Mouse (Mus musculus): ENCODE measurements around the gene Btbd9.
"Not testable (repeated sequence)": the region's sequence is repeated elsewhere in the genome, so short reads cannot be mapped to it uniquely, and the experiment has no call there.

The Btbd9 gene

GRCm38 (mm10) chr17:30512531-30512930 lies 63.8 kb downstream of the Btbd9 start:
- no peak for DNase-seq (ENCODE audit: low spot score in 2 of 2)

DNA sequence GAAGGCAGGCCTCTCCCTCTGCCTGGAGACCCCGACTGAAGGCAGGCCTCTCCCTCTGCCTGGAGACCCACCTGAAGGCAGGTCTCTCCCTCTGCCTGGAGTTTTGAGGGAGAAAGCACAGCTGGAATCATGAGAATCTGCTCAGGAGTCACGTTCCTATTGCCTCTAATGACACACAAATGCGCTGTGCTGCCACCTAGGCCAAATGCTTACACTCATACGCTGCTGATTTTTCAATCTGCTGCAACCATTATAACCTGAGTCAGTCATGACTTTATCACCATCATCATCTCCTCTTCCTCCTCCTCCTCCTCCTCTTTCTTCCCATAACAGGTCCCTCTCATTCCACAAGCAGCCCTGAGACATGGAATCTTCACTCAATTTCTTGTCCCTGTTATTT lies 64.3 kb downstream of the Btbd9 start:
- DNase-seq (ENCODE audit: low spot score in 2 of 2), result no peak

GRCm38 (mm10) chr17:30511399-30511798 lies 64.9 kb downstream of the Btbd9 start:
- DNase-seq (ENCODE audit: low spot score in 2 of 2), result no peak

DNA sequence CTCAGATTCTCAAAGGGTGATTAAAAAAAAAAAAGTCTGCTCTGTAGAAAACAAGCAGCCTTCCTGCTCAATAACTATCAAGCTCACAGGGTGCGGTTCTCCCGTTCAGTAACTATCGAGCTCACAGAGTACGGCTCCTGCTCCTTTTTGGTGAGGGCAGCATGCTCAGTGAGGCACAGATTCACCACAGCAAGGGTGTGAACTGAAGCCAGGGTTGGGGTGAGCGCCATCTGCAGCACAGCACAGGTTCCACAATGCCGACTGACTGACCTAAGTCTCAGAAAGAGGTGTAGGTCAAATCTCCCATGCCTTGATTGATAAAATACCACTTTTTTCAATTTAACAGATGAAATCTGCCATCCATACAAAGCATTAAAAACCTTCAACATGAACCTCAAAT lies 66.1 kb downstream of the Btbd9 start:
- no peak for DNase-seq (ENCODE audit: low spot score in 2 of 2)

DNA sequence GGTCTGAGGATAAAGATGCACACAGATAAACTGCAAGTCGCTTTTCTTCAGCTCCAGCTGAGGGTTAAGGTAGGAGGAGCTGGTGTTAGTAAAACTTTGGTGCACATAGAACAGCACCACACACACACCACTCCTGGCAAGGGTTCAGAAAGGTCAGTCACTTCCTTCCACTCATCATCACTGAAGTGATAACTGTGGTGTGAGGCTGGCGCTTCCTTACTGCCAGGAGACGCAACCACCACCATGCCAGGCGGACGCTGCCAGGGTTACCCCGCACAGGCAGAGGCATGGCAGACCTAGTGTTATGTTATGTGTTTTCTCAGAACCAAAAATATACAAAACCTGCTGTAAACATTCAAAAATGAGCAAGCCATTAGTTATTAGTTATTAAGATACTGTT lies 66.6 kb downstream of the Btbd9 start:
- DNase-seq (ENCODE audit: low spot score in 2 of 2), result no peak

DNA sequence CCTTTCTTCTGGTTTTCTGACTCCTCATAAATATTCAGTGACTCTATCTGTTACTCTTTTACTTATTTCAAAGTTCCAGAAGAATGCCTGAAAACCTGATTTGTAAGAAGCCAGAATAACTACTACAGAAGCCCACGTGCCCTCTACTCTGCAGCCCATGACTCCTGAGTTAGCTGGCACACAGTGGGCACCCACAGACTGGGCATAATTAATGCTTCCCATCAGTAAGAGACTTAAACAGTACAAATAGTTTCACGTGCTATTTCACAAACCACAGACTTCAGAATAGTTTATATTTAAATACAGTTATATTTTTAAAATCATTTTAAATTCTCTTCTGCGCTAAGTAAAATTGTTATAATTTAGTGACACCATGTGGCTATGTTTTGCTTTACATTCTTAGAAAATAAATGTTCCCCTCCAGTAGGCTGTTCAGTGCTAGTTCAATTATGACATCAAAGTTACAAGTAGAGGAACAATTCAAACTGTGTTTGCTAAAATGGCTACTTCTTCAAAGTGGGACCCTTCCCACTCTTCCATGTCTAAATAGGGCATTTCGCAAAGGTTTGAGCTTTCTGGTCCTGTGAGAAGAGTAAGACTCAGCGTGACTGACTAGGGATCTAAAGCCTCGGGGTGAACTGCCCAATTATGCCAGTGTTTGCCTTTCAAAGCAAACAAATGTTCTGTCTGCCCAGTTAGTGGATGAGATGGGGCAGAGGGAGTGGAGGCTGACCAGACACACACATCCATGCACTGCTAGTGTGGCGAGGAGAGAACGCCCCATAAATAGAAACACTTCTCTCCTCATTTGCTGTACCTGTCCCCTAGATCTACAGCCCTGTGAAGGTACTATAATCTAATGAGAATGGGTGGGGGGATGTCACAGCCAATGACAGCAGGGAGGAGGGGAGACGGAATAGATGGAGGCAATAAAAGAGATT lies 68.4 kb downstream of the Btbd9 start:
- DNase-seq (ENCODE audit: low spot score in 2 of 2), result no peak

- DNase-seq (ENCODE audit: low spot score in 2 of 2), result no peak
These were observed 69.4 kb downstream of the Btbd9 start for GRCm38 (mm10) chr17:30506916-30507315.

DNA sequence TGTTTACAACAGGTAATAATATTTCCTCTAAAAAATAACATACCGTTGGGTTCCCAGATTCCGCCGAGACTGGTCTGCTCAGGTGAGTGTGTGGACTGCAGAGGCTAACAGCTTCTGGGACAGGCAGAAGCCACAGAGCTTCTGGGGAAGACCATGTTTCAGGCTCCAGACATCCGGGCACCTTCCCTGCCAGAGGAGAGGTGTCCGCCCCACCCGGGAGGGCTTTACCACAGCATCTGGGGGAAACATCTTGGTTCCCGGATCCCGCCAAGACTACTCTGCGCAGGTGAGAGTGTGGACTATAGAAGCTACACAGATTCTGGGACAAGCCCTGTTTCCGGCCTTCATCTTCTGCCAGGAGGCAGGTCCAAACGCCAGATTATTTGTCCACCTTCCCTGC lies 76.7 kb downstream of the Btbd9 start:
- not testable (repeated sequence) for DNase-seq (ENCODE audit: low spot score in 2 of 2)

GRCm38 (mm10) chr17:30498779-30499178 lies 77.5 kb downstream of the Btbd9 start:
- DNase-seq (ENCODE audit: low spot score in 2 of 2), result no peak

GRCm38 (mm10) chr17:30498376-30498719 lies 77.9 kb downstream of the Btbd9 start:
- no peak for DNase-seq (ENCODE audit: low spot score in 2 of 2)

- DNase-seq (ENCODE audit: low spot score in 2 of 2), result peak; percentile 80 to 85
These were observed 78.5 kb downstream of the Btbd9 start for GRCm38 (mm10) chr17:30497525-30498375.

DNA sequence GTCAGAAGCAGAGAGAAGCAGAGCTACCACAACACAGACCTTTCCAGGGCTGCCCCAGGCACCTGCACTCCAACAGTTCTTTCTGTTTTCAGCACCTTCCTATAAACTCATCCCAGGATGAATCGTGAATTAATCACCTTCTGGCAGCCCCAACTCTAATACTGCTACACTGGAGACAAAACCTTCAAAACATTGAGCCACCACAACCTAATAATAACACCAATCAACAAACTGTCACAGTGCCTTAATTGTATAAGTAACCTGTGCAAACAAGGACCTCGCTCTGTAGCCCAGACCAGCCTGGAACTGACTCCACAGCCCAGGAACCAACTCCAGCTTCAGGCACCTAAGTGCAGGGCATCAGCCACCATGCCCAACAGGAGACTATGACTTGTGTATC lies 80.7 kb downstream of the Btbd9 start:
- no peak for DNase-seq (ENCODE audit: low spot score in 2 of 2)

- DNase-seq (ENCODE audit: low spot score in 2 of 2), result no peak
These were observed 81.1 kb downstream of the Btbd9 start for GRCm38 (mm10) chr17:30495154-30495553.

DNA sequence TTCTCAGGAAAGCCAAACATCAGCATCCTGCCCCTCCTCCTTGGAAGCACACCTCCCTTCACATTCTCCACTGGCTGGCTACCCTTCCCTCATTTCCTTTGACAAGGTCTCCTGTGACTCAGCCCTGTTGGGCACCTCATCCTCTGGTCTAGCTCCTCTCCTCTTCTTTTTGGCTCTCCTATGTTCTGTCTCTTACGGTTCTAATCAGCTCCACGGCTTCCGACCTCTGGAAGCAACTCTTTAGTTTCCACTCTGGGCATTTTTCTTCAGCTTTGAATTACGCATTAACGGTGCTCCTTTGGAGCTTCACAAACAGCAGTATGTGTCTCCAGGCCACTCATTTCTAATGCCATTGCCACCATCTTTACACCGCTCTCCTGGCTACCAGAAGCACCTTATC lies 82.8 kb downstream of the Btbd9 start:
- DNase-seq (ENCODE audit: low spot score in 2 of 2), result no peak

GRCm38 (mm10) chr17:30492191-30492590 lies 84.1 kb downstream of the Btbd9 start:
- DNase-seq (ENCODE audit: low spot score in 2 of 2), result no peak

GRCm38 (mm10) chr17:30491601-30492000 lies 84.7 kb downstream of the Btbd9 start:
- DNase-seq (ENCODE audit: low spot score in 2 of 2), result no peak

DNA sequence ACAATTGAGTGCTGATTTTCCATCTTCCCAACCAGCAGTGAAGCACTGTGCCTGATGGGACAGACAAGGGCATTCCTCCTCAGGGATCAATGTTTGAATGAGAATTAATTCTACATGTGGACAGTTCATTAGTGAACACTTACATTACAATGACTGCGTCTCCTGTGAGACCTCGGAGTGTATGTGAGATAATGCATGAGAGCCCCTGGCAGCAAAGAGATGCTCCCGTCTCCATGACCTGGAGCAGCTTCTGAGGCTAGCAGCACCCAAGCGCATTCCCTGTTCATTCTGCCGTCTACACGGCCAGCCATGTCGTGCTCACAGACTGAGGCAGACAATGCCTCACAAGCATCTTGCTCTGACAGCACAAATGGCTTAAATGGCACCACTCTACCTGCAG lies 85.7 kb downstream of the Btbd9 start:
- no peak for DNase-seq (ENCODE audit: low spot score in 2 of 2)

DNA sequence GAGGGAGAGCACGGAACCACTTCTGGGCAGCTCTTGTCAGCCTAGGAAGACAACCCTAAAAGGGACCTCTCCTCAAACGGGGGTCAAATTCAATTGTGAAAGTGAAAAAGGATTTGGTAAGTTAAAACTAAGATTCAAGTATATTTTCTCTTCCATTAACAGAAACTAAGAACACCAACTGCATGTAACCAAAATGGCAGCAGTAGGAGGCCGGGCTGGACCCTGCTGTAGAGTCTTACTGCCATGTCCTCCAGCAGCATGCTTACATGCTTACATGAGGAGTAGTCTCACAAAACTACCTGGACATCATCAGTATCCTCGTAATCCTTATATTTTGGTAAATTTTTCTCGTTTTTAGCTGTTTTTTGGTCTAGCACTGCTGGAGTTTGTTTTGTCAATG lies 86.2 kb downstream of the Btbd9 start:
- no peak for DNase-seq (ENCODE audit: low spot score in 2 of 2)

DNA sequence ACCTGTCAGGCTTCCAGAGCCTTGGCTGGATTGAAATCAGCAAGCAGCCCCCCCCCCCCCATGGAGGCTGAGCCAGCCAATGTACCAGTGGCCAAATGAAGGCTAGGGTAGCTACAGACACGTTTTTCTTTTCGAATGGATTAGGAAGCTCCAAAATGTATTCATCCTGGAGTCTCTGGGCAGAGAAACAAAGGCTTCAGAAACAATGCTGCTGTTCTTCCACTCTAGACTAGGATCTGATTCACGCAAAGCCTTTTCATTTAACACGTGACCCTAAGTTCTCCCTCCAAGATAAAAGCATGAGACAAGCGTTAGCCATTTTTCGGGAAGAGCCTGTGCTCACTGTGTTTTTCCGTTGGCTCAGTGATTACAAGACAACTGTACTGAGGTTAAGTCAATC lies 86.7 kb downstream of the Btbd9 start:
- no peak for DNase-seq (ENCODE audit: low spot score in 2 of 2)

DNA sequence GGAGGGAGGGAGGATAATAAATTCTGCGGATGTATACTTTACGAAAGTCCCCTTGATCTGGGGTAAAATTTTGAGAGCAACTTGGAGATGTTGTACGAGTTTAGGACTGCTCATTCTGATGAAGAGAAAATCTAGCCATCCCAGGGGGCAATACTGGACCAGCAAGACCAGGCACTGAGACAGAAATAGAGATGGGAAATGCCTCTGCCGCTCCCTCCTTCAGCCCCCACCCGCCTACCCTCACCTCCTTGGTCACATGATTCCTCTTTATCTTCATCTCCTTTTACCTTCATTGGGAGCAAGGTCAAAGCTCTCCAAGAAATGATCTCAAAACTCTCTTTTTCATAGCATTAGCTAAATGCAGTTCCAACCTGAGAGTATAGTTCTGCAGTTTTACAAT lies 88.6 kb downstream of the Btbd9 start:
- DNase-seq (ENCODE audit: low spot score in 2 of 2), result no peak

- DNase-seq (ENCODE audit: low spot score in 2 of 2), result no peak
These were observed 91.0 kb downstream of the Btbd9 start for GRCm38 (mm10) chr17:30485067-30485854.

- DNase-seq (ENCODE audit: low spot score in 2 of 2), result no peak
These were observed 91.7 kb downstream of the Btbd9 start for GRCm38 (mm10) chr17:30484446-30485066.
